Mouse (Mus musculus) embryonic fibroblast, embryonic 13.5 days (primary cell): ENCODE data around the gene Ctla2a.
"Not testable (repeated sequence)": the region's sequence is repeated elsewhere in the genome, so short reads cannot be mapped to it uniquely, and the experiment has no call there.

Source experiments
- CTCF ChIP-seq: IDR thresholded peaks from 2 replicates; pipeline ENCODE4 v1.5.1; 2011; ENCODE audit warnings: mild to moderate bottlenecking, control low read depth, low read length, moderate library complexity, borderline replicate concordance; ENCODE audit not compliant: insufficient read depth
- POLR2A ChIP-seq: IDR thresholded peaks from 2 replicates; pipeline ENCODE4 v1.6.1; 2011; ENCODE audit warnings: low read depth, mild to moderate bottlenecking, control low read depth, low read length, moderate library complexity

GRCm38 (mm10) chr13:60941884-60942283, 5.5 kb upstream of the Ctla2a start, which contains the start of gene Tpbpa:
- not testable (repeated sequence) for TF ChIP-seq CTCF, POLR2A
